Mouse (Mus musculus): Measurements from ENCODE around the gene Rad54l. TPM values are rescaled to one million over a fixed set of nuclear protein-coding genes. Genes with fewer than 3 reads are reported as not detected.

Gene Rad54l
- total and polyA plus RNA-seq, 3 experiments = 29.4 to 44.0 TPM; not detected in 1

GRCm38 (mm10) chr4:116048130-116048920 is 75.2 kb downstream of the Rad54l start:
- Histone ChIP-seq H3K4me3 (ENCODE audit: control insufficient read depth in 1 of 2, insufficient read depth in 1 of 2, low read depth in 2 of 2, low read length in 2 of 2) (no peak overlapping the region), H3K27me3 (ENCODE audit: control insufficient read depth in 1 of 2, insufficient read depth in 2 of 2, low read length in 2 of 2) (no peaks in the 10 kb centered on the region), H3K9ac (ENCODE audit: control insufficient read depth, low read depth, low read length, poor library complexity, severe bottlenecking) (no peak overlapping the region), H3K27ac (ENCODE audit: control insufficient read depth, low read depth, low read length) (no peak overlapping the region), H3K36me3 (ENCODE audit: control insufficient read depth in 1 of 2, insufficient read depth in 2 of 2, low read length in 2 of 2) (peaks cover 0 to 23% of the 10 kb centered on the region in 2 experiments; a peak in 2 of 4 replicates), H3K9me3 (replicated peaks; ENCODE audit: insufficient read depth, low read length) (no peaks in the 10 kb centered on the region), H3K4me1 (ENCODE audit: control insufficient read depth in 1 of 2, insufficient read depth in 2 of 2, low read length in 2 of 2) (peaks cover 24% of the 10 kb centered on the region in 2 experiments), H3K79me2 (ENCODE audit: control insufficient read depth, insufficient read depth, low read length, poor library complexity) (no peaks in the 10 kb centered on the region; the same call in 1 of the 2 replicates)
- no peak for TF ChIP-seq JUND (IDR thresholded peaks at IDR 0.05; ENCODE audit: low read depth, low read length)
- no peak for TF ChIP-seq USF2 (IDR thresholded peaks at IDR 0.05; ENCODE audit: borderline replicate concordance in 1 of 2, insufficient read depth in 1 of 2, low read depth in 1 of 2, low read length in 2 of 2)
- TF ChIP-seq MAFK (IDR thresholded peaks at IDR 0.05; ENCODE audit: borderline replicate concordance, low read depth, low read length) = no peak
- TF ChIP-seq EP300 (IDR thresholded peaks at IDR 0.05; ENCODE audit: low read depth in 1 of 2, low read length in 2 of 2) = no peak
- no peak for TF ChIP-seq BHLHE40 (IDR thresholded peaks at IDR 0.05; ENCODE audit: borderline replicate concordance, low read depth, low read length)
- TF ChIP-seq TBP (IDR thresholded peaks at IDR 0.05; ENCODE audit: low read depth, low read length) = no peak
- no peak for TF ChIP-seq RCOR1 (IDR thresholded peaks at IDR 0.05; ENCODE audit: low read depth, low read length)
- TF ChIP-seq TAL1 (IDR thresholded peaks at IDR 0.05; ENCODE audit: low read length) = no peak
- 0 out of 2 replicates have a peak, but pooled peaks have one; percentile 16 for TF ChIP-seq GATA1 (IDR thresholded peaks at IDR 0.05; ENCODE audit: low read depth, low read length)
- TF ChIP-seq GABPA (IDR thresholded peaks at IDR 0.05; ENCODE audit: low read depth, low read length) = no peak
- TF ChIP-seq USF1 (IDR thresholded peaks at IDR 0.05; ENCODE audit: low read depth, low read length) = peak; percentile 76; the same call in 1 of the 2 replicates
- TF ChIP-seq MEF2A (IDR thresholded peaks at IDR 0.05; ENCODE audit: extremely low read depth, insufficient replicate concordance, low read depth, low read length, poor library complexity, severe bottlenecking) = no peak
- TF ChIP-seq MAZ (IDR thresholded peaks at IDR 0.05; ENCODE audit: low read depth, low read length) = no peak
- peak; percentile 25; the same call in 1 of the 2 replicates for TF ChIP-seq ETS1 (IDR thresholded peaks at IDR 0.05; ENCODE audit: low read depth, low read length)
- no peak for TF ChIP-seq CTCF (IDR thresholded peaks at IDR 0.05 in 2 of 3, conservative IDR thresholded peaks at IDR 0.05 in 1 of 3; ENCODE audit: control insufficient read depth in 1 of 3, insufficient read depth in 1 of 3, low read depth in 2 of 3, low read length in 3 of 3, poor library complexity in 1 of 3, severe bottlenecking in 1 of 3)
- no peak for DNase-seq (ENCODE audit: low read depth, low spot score)

GRCm38 (mm10) chr4:116047681-116048080 is 75.8 kb downstream of the Rad54l start:
- TF ChIP-seq ZMIZ1 (IDR thresholded peaks at IDR 0.05; ENCODE audit: low read depth, low read length) = no peak
- TF ChIP-seq USF1 (IDR thresholded peaks at IDR 0.05; ENCODE audit: low read depth, low read length) = no peak
- TF ChIP-seq HCFC1 (IDR thresholded peaks at IDR 0.05; ENCODE audit: low read depth, low read length) = no peak
- TF ChIP-seq TCF12 (IDR thresholded peaks at IDR 0.05; ENCODE audit: low read depth, low read length) = peak; percentile 61
- peak; percentile 55 to 65; a peak in 3 of 4 replicates for TF ChIP-seq EP300 (IDR thresholded peaks at IDR 0.05; ENCODE audit: low read depth in 1 of 2, low read length in 2 of 2)
- TF ChIP-seq ELF1 (IDR thresholded peaks at IDR 0.05; ENCODE audit: low read depth, low read length) = no peak
- peak; percentile 25; the same call in 1 of the 2 replicates for TF ChIP-seq ETS1 (IDR thresholded peaks at IDR 0.05; ENCODE audit: low read depth, low read length)
- TF ChIP-seq ZNF384 (IDR thresholded peaks at IDR 0.05; ENCODE audit: low read depth, low read length) = peak; percentile 67
- 0 out of 2 replicates have a peak, but pooled peaks have one; percentile 8 for TF ChIP-seq RCOR1 (IDR thresholded peaks at IDR 0.05; ENCODE audit: low read depth, low read length)
- peak; percentile 17; the same call in 1 of the 2 replicates for TF ChIP-seq GATA1 (IDR thresholded peaks at IDR 0.05; ENCODE audit: low read depth, low read length)
- peak; percentile 35 for DNase-seq (ENCODE audit: low read depth, low spot score)
- no peaks in the 10 kb centered on the region for H3K79me2 ChIP-seq (ENCODE audit: control insufficient read depth, insufficient read depth, low read length, poor library complexity)
- H3K4me1 ChIP-seq (ENCODE audit: control insufficient read depth in 1 of 2, insufficient read depth in 2 of 2, low read length in 2 of 2) = peaks cover 24% of the 10 kb centered on the region in 2 experiments
- peaks cover 0 to 23% of the 10 kb centered on the region in 2 experiments; a peak in 2 of 4 replicates for H3K36me3 ChIP-seq (ENCODE audit: control insufficient read depth in 1 of 2, insufficient read depth in 2 of 2, low read length in 2 of 2)
- no peak overlapping the region for H3K4me3 ChIP-seq (ENCODE audit: control insufficient read depth in 1 of 2, insufficient read depth in 1 of 2, low read depth in 2 of 2, low read length in 2 of 2)
- H3K9me3 ChIP-seq (replicated peaks; ENCODE audit: insufficient read depth, low read length) = no peaks in the 10 kb centered on the region
- H3K27ac ChIP-seq (ENCODE audit: control insufficient read depth, low read depth, low read length) = no peak overlapping the region
- no peak overlapping the region for H3K9ac ChIP-seq (ENCODE audit: control insufficient read depth, low read depth, low read length, poor library complexity, severe bottlenecking)
- H3K27me3 ChIP-seq (ENCODE audit: control insufficient read depth in 1 of 2, insufficient read depth in 2 of 2, low read length in 2 of 2) = no peaks in the 10 kb centered on the region

All from MEL (cell line).